Mouse (Mus musculus) heart, adult 10 weeks (tissue): ENCODE measurements around the gene Olfr557. TPM values are rescaled to one million over a fixed set of nuclear protein-coding genes. Genes with fewer than 3 reads are reported as not detected.

Experiments used
- polyA plus RNA-seq: library from polyadenylated mRNA; stranded (reverse); fragments of 350-450 nt; fragmentation: Illumina TruSeq; extraction: RNeasy Lipid Tissue Mini Kit (QIAGEN cat#74804); gene quantifications from one replicate; pipeline ENCODE4 v1.2.3, GENCODE M21; 2014; ENCODE audit warnings: low read depth, low replicate concordance

Gene Olfr557
- not detected for polyA plus RNA-seq

GRCm38 (mm10) chr7:102695358-102696125 is at the start of gene Olfr557:
Gene Olfr557 (plus strand): TSS chr7:102695910.

GRCm38 (mm10) chr7:102658523-102658922 is 37.2 kb upstream of the Olfr557 start, which contains the start of gene Olfr555:
Gene Olfr555 (plus strand): TSS chr7:102658823.

GRCm38 (mm10) chr7:102664599-102664998 is 31.1 kb upstream of the Olfr557 start, which contains the start of gene Olfr556:
Gene Olfr556 (plus strand): TSS chr7:102664899.

GRCm38 (mm10) chr7:102686944-102687501 is 8.7 kb upstream of the Olfr557 start, which contains the start of gene Trim68:
Gene Trim68 (minus strand): TSS chr7:102687327.

GRCm38 (mm10) chr7:102701915-102702314 is 6.2 kb downstream of the Olfr557 start, which contains the start of gene Olfr558:
Gene Olfr558 (plus strand): TSS chr7:102702215.

GRCm38 (mm10) chr7:102718970-102719369 is 23.3 kb downstream of the Olfr557 start, which contains the start of gene Olfr33:
Gene Olfr33 (minus strand): TSS chr7:102719070.

GRCm38 (mm10) chr7:102727391-102727790 is 31.7 kb downstream of the Olfr557 start, which contains the start of gene Olfr559:
Gene Olfr559 (minus strand): TSS chr7:102727491.

Other genes starting within 250 kb of the Olfr557 start
- gene Olfr543, start 214.2 kb upstream of the Olfr557 start, polyA plus RNA-seq = not detected
- gene Olfr544, start 207.6 kb upstream of the Olfr557 start, polyA plus RNA-seq = not detected
- gene Olfr545, start 196.3 kb upstream of the Olfr557 start, polyA plus RNA-seq = not detected
- not detected for gene Olfr547, start 161.2 kb upstream of the Olfr557 start, polyA plus RNA-seq
- gene Olfr548-ps1, start 155.0 kb upstream of the Olfr557 start, polyA plus RNA-seq = not detected
- not detected for gene Olfr549, start 146.0 kb upstream of the Olfr557 start, polyA plus RNA-seq
- gene Trim21, start 130.4 kb upstream of the Olfr557 start, polyA plus RNA-seq = 6.7 TPM
- gene Olfr550, start 124.5 kb upstream of the Olfr557 start, polyA plus RNA-seq = not detected
- not detected for gene Olfr551, start 104.0 kb upstream of the Olfr557 start, polyA plus RNA-seq
- gene Olfr552, start 98.1 kb upstream of the Olfr557 start, polyA plus RNA-seq = not detected
- not detected for gene Olfr553, start 77.7 kb upstream of the Olfr557 start, polyA plus RNA-seq
- not detected for gene Olfr554, start 57.5 kb upstream of the Olfr557 start, polyA plus RNA-seq
- gene Olfr555, start 37.1 kb upstream of the Olfr557 start, polyA plus RNA-seq = not detected
- not detected for gene Olfr556, start 31.0 kb upstream of the Olfr557 start, polyA plus RNA-seq
- 23.3 TPM for gene Trim68, start 8.6 kb upstream of the Olfr557 start, polyA plus RNA-seq
- gene Olfr558, start 6.3 kb downstream of the Olfr557 start, polyA plus RNA-seq = 6.0 TPM
- not detected for gene Olfr33, start 23.2 kb downstream of the Olfr557 start, polyA plus RNA-seq
- not detected for gene Olfr559, start 31.6 kb downstream of the Olfr557 start, polyA plus RNA-seq
- gene Olfr560, start 63.5 kb downstream of the Olfr557 start, polyA plus RNA-seq = 0.39 TPM
- gene Olfr78, start 63.6 kb downstream of the Olfr557 start, polyA plus RNA-seq = 3.1 TPM
- gene Olfr561, start 75.3 kb downstream of the Olfr557 start, polyA plus RNA-seq = not detected
- not detected for gene Olfr564, start 107.6 kb downstream of the Olfr557 start, polyA plus RNA-seq
- gene Olfr566, start 162.9 kb downstream of the Olfr557 start, polyA plus RNA-seq = not detected
- gene Olfr568, start 181.2 kb downstream of the Olfr557 start, polyA plus RNA-seq = not detected
- gene Olfr569, start 195.0 kb downstream of the Olfr557 start, polyA plus RNA-seq = not detected
- not detected for gene Olfr570, start 198.7 kb downstream of the Olfr557 start, polyA plus RNA-seq
- not detected for gene Olfr571, start 221.6 kb downstream of the Olfr557 start, polyA plus RNA-seq
- not detected for gene Olfr572, start 228.5 kb downstream of the Olfr557 start, polyA plus RNA-seq
- gene Olfr573-ps1, start 246.7 kb downstream of the Olfr557 start, polyA plus RNA-seq = not detected